Mouse (Mus musculus): Measurements from ENCODE around the gene Col8a1. TPM values are rescaled to one million over a fixed set of nuclear protein-coding genes. Genes with fewer than 3 reads are reported as not detected.

The Col8a1 gene
- polyA plus RNA-seq, 1 experiment from 2014 or later: 3.2 TPM

DNA sequence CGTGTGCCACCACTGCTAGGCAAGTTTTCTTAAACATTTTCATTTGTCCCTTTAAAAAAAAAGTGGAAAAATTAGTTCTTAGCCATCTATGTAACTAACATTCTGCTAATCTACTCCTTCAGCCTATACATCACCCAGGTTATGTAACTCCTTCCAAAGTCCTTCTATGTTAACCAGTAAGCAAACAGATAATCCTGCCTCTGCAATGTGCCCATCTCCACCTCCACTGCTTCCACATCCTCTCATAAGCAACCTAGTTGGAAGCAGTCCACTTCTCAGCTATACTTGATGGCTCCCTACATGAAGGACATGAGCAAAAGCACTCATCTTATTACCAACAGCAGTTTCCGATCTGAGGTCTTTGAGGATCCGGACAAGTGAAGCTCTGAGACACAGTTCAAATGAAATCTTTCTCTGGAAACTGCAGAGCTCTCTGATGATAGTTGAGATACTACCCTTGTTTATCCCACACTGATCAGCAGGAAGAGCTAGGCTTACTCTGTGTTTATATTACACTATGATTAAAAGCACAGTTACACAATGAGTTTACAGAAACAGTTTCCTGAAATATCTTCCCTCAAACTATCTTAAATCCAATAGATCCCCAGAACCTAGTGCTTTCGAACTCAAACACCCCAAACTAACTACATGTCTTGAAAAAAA lies 157.1 kb downstream of the Col8a1 start:
- no peak for ATAC-seq (replicated peaks; ENCODE audit: low FRiP score, low TSS enrichment, low read depth)
- Histone ChIP-seq H3K36me3 (ENCODE audit: control insufficient read depth, insufficient read depth, low read length) (no peaks in the 10 kb centered on the region), H3K9me3 (ENCODE audit: control insufficient read depth, low read length) (no peaks in the 10 kb centered on the region), H3K27me3 (replicated peaks; ENCODE audit: control insufficient read depth, insufficient read depth, low read length) (no peaks in the 10 kb centered on the region), H3K27ac (ENCODE audit: low read depth) (no peak overlapping the region), H3K4me3 (ENCODE audit: low read depth, low read length) (no peak overlapping the region), H3K9ac (ENCODE audit: low read length) (no peak overlapping the region), H3K4me1 (replicated peaks; ENCODE audit: control insufficient read depth, insufficient read depth, low read length) (peaks cover 4% of the 10 kb centered on the region; the same call in 1 of the 2 replicates), H3K4me2 (ENCODE audit: low read length) (no peak overlapping the region)
- no peak for DNase-seq (ENCODE audit: low spot score)
- 63% methylated on average over 4 of the region's 4 CpGs for WGBS

DNA sequence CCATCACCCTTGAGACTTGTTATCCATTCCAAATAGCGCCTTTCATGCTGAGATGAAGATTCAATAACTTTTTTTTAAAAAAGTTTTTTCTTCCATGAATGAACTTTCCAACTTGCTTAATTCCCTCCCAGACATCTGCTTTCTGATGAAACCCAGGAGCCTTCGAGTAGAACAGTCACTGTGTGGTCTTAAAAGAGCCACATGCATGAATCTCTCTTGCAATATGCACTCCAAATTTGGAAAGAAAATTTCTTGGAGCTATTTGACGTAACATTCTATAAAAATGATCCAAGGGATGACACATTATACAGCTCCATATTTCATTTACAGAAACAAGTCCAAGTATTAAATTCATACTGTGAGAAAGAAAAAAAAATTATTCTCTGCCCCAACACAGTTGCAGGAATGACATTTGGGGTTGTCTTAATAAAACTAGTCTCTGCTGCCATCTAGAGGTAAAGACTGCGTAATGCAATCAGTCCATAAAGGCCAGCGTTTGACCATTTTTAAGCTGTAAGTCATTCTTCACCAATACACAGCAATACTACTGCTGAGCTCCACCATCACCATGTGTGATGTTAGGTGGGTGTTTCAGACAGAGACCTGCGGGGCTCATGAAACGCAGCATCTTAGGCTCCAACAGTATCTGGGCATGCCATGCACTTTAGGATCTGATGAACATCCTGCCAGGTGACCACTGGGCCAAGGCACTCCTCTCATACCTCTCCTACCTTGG lies 160.9 kb downstream of the Col8a1 start:
- no peaks in the 10 kb centered on the region for H3K27me3 ChIP-seq (replicated peaks; ENCODE audit: control insufficient read depth, insufficient read depth, low read length)
- no peaks in the 10 kb centered on the region for H3K9me3 ChIP-seq (ENCODE audit: control insufficient read depth, low read length)
- peaks cover 4% of the 10 kb centered on the region; the same call in 1 of the 2 replicates for H3K4me1 ChIP-seq (replicated peaks; ENCODE audit: control insufficient read depth, insufficient read depth, low read length)
- H3K36me3 ChIP-seq (ENCODE audit: control insufficient read depth, insufficient read depth, low read length): no peaks in the 10 kb centered on the region
- no peak overlapping the region for H3K4me3 ChIP-seq (ENCODE audit: low read depth, low read length)
- no peak overlapping the region for H3K9ac ChIP-seq (ENCODE audit: low read length)
- peak; percentile 70; the same call in 1 of the 2 replicates for ATAC-seq (replicated peaks; ENCODE audit: low FRiP score, low TSS enrichment, low read depth)
- 35% methylated on average over 7 of the region's 7 CpGs for WGBS
- DNase-seq (ENCODE audit: low spot score): peak; percentile 58
- no peak overlapping the region for H3K4me2 ChIP-seq (ENCODE audit: low read length)
- H3K27ac ChIP-seq (ENCODE audit: low read depth): no peak overlapping the region

DNA sequence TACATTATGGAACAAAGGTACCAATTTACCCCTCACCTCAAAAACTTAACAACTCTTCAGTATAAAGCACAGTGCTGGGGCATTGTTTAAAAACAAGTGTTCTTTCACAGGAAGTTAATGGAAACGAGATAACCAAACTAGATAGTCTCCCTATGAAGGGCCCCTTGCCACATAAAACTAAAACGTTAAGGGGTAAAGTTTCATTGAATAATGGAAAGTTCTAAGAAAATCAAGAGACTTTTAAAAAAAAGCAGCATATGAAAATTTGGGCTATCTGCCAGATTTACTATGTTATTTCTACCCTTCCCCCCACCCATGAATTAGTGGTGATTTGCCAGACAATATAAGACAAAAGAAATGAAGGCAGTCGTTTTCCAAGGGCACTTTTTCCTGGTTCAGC lies 169.3 kb downstream of the Col8a1 start:
- Histone ChIP-seq H3K4me2 (ENCODE audit: low read length) (no peak overlapping the region), H3K4me3 (ENCODE audit: low read depth, low read length) (no peak overlapping the region), H3K36me3 (ENCODE audit: control insufficient read depth, insufficient read depth, low read length) (no peaks in the 10 kb centered on the region), H3K9ac (ENCODE audit: low read length) (no peak overlapping the region), H3K9me3 (ENCODE audit: control insufficient read depth, low read length) (no peaks in the 10 kb centered on the region), H3K4me1 (replicated peaks; ENCODE audit: control insufficient read depth, insufficient read depth, low read length) (no peaks in the 10 kb centered on the region), H3K27me3 (replicated peaks; ENCODE audit: control insufficient read depth, insufficient read depth, low read length) (no peaks in the 10 kb centered on the region), H3K27ac (ENCODE audit: low read depth) (no peak overlapping the region)
- DNase-seq (ENCODE audit: low spot score) (no peak), ATAC-seq (replicated peaks; ENCODE audit: low FRiP score, low TSS enrichment, low read depth) (no peak)
- WGBS: 44% methylated on average over 3 of the region's 3 CpGs

DNA sequence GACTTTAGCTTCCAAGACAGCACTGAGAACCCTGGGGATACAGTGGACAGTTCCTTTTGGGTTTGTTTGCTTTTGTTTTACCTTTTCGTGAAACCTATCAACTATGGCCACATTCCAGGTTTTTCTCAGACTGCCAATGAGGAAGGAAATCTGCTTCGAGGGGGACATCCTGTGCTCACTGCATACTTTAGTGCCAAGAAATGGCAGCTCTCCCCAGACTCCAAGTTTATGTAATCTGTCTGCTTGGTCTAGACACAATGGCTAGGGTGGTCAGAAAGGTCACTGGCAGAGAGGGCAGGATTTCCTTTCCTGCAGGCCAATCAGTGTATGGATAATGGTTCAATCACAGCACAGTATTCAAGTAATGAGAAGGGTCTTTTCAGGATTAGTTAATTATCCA lies 172.5 kb downstream of the Col8a1 start:
- Histone ChIP-seq H3K27me3 (replicated peaks; ENCODE audit: control insufficient read depth, insufficient read depth, low read length) (no peaks in the 10 kb centered on the region), H3K4me3 (ENCODE audit: low read depth, low read length) (no peak overlapping the region), H3K4me1 (replicated peaks; ENCODE audit: control insufficient read depth, insufficient read depth, low read length) (no peaks in the 10 kb centered on the region), H3K27ac (ENCODE audit: low read depth) (no peak overlapping the region), H3K36me3 (ENCODE audit: control insufficient read depth, insufficient read depth, low read length) (no peaks in the 10 kb centered on the region; the same call in 1 of the 2 replicates), H3K9me3 (ENCODE audit: control insufficient read depth, low read length) (no peaks in the 10 kb centered on the region), H3K9ac (ENCODE audit: low read length) (no peak overlapping the region), H3K4me2 (ENCODE audit: low read length) (no peak overlapping the region)
- WGBS: 74% methylated on average over 2 of the region's 2 CpGs
- DNase-seq (ENCODE audit: low spot score) (no peak), ATAC-seq (replicated peaks; ENCODE audit: low FRiP score, low TSS enrichment, low read depth) (no peak)

DNA sequence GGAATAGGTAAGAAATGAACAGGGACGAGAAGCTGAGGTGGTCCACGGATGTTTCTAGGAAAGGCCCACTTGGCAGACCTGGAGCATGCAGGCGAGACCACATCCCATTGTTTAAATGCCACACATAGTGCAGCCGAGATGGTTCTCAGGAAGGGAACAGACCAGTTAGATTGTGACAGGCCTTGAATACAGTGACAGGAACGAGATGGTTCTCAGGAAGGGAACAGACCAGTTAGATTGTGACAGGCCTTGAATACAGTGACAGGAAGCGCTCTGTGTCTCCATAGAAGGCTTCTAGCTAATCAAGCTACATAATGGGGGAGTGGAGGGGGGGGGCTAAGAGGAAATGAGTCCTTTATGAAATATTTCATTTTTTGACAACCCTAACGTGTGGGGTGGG lies 174.5 kb downstream of the Col8a1 start:
- H3K4me1 ChIP-seq (replicated peaks; ENCODE audit: control insufficient read depth, insufficient read depth, low read length): no peaks in the 10 kb centered on the region
- 66% methylated on average over 7 of the region's 7 CpGs for WGBS
- no peak overlapping the region for H3K4me2 ChIP-seq (ENCODE audit: low read length)
- H3K9ac ChIP-seq (ENCODE audit: low read length): no peak overlapping the region
- no peaks in the 10 kb centered on the region for H3K9me3 ChIP-seq (ENCODE audit: control insufficient read depth, low read length)
- H3K27me3 ChIP-seq (replicated peaks; ENCODE audit: control insufficient read depth, insufficient read depth, low read length): no peaks in the 10 kb centered on the region
- H3K4me3 ChIP-seq (ENCODE audit: low read depth, low read length): no peak overlapping the region
- no peak overlapping the region for H3K27ac ChIP-seq (ENCODE audit: low read depth)
- peaks cover 6% of the 10 kb centered on the region; the same call in 1 of the 2 replicates for H3K36me3 ChIP-seq (ENCODE audit: control insufficient read depth, insufficient read depth, low read length)
- ATAC-seq (replicated peaks; ENCODE audit: low FRiP score, low TSS enrichment, low read depth) (no peak), DNase-seq (ENCODE audit: low spot score) (no peak)

DNA sequence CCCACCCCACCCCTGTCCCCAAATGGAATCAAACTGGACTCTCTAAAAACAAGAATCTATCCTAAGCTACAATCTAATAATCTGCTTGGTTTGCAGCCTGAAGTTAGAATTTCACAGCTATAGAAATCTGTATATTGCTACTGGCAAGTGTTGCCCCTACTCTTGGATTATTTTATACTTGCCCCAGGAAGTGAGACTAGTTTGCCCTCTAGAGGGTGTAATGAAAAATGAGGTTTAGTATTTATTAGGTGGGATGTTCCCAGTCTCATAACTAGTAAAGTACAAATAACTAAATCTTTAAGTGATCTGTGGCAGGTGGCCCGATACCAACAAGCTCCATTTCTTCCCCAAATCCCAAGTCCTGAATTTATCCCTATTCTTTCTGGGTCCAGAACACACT lies 177.0 kb downstream of the Col8a1 start:
- no peaks in the 10 kb centered on the region for H3K9me3 ChIP-seq (ENCODE audit: control insufficient read depth, low read length)
- no peaks in the 10 kb centered on the region for H3K4me1 ChIP-seq (replicated peaks; ENCODE audit: control insufficient read depth, insufficient read depth, low read length)
- no peaks in the 10 kb centered on the region for H3K27me3 ChIP-seq (replicated peaks; ENCODE audit: control insufficient read depth, insufficient read depth, low read length)
- H3K4me2 ChIP-seq (ENCODE audit: low read length): no peak overlapping the region
- peaks cover 16% of the 10 kb centered on the region for H3K36me3 ChIP-seq (ENCODE audit: control insufficient read depth, insufficient read depth, low read length)
- H3K27ac ChIP-seq (ENCODE audit: low read depth): no peak overlapping the region
- WGBS: 82% methylated on average over 1 of the region's 1 CpGs
- no peak overlapping the region for H3K9ac ChIP-seq (ENCODE audit: low read length)
- no peak overlapping the region for H3K4me3 ChIP-seq (ENCODE audit: low read depth, low read length)
- DNase-seq (ENCODE audit: low spot score) (no peak), ATAC-seq (replicated peaks; ENCODE audit: low FRiP score, low TSS enrichment, low read depth) (no peak)

DNA sequence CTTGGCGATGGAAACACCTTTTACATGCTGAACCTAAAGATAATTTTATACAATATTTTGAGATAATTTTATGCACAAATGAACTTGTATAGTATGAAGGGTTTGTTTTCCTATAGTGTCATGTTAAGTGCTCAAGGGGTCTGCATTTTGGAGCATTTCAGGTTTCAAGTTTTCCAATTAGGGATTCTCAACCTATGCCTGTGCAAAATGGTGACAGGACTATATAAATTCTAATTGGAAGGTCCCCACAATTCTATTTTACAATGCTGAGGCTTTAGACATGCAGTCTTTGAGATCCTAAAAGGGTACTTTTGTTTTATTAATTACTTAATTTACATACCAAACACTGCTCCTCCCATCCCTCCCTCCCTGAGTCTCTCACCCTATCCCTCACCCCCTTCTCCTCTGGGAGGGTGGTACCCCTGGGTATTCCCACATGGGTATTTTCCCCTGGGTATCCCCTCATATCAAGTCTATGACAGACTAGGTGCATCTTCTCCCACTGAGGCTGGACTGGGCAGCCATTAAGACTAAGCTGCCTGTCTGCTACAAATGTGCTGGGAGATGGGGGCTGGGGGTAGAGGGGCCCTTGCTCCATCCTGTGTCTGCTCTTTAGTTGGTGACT lies 178.7 kb downstream of the Col8a1 start:
- Histone ChIP-seq H3K9me3 (ENCODE audit: control insufficient read depth, low read length) (no peaks in the 10 kb centered on the region), H3K4me3 (ENCODE audit: low read depth, low read length) (no peak overlapping the region), H3K27me3 (replicated peaks; ENCODE audit: control insufficient read depth, insufficient read depth, low read length) (no peaks in the 10 kb centered on the region), H3K4me2 (ENCODE audit: low read length) (no peak overlapping the region), H3K36me3 (ENCODE audit: control insufficient read depth, insufficient read depth, low read length) (peaks cover 32% of the 10 kb centered on the region), H3K9ac (ENCODE audit: low read length) (no peak overlapping the region), H3K4me1 (replicated peaks; ENCODE audit: control insufficient read depth, insufficient read depth, low read length) (no peaks in the 10 kb centered on the region), H3K27ac (ENCODE audit: low read depth) (no peak overlapping the region)
- no peak for DNase-seq (ENCODE audit: low spot score)
- WGBS: 91% methylated on average over 1 of the region's 1 CpGs
- ATAC-seq (replicated peaks; ENCODE audit: low FRiP score, low TSS enrichment, low read depth): no peak
